Mouse (Mus musculus) spleen, postnatal 36 days (tissue): Measurements from ENCODE around the gene Relt.
"Not testable (repeated sequence)": the region's sequence is repeated elsewhere in the genome, so short reads cannot be mapped to it uniquely, and the experiment has no call there.

ENCODE experiments used
- DNase-seq, 2 experiments: peaks; one replicate each; pipeline ENCODE4 v3.0.0; 2022; ENCODE audit warnings: low spot score in 2 of 2, mixed read lengths in 1 of 2

The Relt gene

DNA sequence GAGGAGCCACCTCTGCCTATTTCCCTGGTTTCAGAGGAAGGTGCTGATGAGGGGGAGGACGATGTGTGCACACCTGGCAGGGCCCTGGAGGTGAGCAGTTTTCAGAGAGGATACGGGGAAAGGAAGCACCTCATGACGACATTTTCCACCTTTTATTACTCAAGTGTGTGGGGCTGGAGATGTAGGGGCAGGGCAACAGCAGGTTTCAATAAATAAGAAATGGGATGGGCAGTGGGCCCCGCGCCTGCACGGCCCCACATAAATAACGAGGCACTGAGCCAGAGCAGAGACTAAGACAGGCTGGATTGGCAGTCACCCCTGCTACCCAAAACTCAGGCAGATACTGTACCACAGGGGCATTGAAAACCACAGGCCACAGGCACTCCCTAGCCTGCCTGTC is 17.2 kb downstream of the Relt start:
- not testable (repeated sequence) for DNase-seq

DNA sequence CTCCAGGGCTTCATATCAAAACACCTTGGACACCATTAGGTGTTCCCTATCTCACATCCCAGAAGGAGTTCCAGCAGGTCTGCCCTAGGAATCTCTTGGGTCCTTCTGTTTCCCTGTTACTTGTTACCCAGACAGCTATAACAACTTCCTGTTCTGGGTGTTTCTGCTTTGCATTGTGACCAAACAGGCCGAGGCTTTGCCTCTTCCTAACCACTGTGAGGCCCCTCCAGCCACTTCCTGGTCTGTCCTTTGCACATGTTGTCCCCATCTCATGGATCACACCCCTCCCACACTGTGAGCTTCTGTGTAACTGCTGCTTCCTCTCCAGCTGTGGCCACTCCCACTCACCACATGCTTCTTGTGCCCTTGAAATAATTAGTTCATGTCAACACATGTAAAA is 17.8 kb downstream of the Relt start:
- DNase-seq: peak; percentile 78 to 81

DNA sequence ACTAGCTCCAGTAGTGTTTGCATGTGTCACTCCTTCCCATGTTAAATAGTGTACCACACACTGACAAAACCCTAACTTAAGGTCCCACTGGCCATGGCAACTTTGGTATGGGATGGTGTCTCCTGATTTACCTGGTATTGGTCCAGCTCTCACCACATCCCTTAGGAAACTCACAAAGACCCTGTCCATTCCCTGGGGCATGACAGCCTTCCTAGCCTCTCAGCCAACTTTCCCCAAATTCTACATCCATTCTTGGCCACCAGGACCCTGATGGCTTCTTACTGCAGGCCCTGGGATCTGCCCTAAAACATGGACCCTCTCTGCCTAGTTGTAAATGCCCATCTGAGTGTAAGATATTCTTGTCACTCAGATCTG is 18.2 kb downstream of the Relt start:
- DNase-seq: no peak

DNA sequence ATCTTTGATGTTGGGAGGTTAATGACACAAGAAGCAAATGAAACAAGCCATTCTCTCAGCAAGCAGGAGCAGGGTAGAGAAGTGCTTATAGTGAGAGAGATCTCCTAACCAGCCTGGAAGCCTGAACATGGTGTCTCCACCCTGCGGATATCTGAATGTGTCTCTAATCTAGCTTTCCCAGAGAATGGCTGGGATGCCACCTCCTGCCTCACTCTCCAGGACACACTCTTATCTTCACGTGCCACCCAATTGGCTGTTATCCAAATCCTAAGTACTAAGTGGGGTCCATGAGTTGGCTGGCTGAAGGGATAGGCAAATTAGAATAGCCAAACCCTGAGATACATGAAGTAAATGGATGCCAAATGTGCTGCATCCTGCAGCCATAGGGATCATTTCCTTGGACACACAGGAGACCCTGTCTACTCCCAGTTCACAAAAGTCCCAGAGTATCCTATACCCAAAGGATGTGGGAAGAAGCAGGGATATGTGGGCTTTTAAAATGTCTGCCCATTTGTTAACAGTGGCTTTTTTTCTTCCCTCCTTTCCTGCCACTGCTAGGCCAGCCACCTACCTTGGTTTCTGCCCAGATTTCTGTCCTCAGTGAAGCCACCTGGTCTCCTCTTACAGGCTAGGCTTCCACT is 18.7 kb downstream of the Relt start:
- DNase-seq: peak; percentile 69 to 84

DNA sequence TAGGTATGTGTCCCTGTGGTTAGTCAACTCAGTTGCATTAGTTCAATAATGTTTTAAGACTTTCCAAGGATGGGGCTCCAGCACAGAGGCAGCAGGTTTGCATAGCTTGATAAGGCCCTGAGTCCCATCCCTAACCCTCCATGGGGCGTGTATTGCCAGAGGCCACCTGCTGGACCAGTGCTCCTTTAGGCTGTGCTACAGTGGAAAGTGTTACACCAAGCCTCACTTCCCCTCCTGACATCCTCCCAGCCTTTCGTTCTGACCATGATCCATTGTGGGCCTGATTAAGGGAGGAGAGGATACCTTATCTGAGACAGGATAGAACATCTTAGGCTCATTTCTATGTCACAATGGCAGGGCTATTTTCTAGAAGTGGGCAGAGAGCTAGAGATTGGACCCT is 19.4 kb downstream of the Relt start:
- DNase-seq: peak in 1 of 2 experiments; percentile 54

DNA sequence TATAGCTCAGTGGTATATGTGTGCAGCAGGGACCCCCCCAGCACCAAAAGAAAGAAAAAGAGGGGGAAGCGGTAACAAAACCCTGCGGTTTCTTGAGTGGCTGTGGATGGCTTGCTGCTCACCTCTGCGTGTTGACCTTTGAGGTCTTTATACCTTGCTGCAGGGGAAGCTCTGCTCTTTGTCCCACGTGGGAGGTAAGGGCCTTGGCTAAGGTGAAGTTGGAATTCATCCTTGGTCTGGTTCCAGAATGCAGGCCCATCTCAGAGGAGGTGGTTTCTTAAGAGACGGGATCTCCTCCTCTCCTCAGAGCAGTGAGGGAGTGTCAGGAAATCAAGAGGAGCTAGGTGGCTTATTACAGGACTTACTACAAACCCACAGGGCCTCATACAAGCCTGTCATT is 21.1 kb downstream of the Relt start:
- DNase-seq: no peak

DNA sequence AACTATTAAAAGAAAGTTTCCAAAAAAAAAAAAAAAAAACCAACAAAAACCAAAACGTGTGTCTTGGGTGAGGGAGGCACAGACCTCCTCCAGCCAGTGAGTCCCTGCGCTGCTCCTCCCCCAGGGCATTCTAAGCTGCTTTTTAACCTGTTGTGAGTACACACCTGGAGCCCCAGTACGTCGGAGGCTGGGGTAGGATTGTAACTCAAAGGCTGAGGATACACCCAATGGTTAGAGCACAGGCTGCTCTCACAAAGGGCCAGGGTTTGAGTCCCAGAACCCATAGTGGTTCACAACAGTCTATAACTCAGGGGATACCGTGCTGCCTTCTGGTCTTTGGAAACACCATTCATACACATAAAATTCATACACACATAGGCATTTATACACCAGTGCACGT is 21.6 kb downstream of the Relt start:
- no peak for DNase-seq

DNA sequence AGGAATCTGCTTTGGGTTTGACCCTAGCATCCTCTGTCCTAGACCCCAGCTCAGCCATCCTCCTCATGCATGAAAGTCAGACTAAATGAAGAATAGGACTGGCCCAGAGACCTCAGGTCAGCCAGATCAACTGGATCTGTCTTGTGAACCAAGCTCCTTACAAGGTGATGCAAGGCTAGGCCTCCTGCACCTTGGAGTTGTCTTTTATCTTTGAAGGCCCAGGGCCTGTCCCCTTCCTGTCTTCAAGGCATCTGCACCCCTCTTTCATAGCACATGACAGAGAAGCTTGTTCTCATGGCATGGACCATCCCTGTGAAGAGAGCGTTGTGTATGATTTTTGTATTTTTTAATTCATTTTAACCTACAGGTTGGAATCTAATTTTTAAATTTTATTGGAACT is 22.3 kb downstream of the Relt start:
- DNase-seq: no peak

DNA sequence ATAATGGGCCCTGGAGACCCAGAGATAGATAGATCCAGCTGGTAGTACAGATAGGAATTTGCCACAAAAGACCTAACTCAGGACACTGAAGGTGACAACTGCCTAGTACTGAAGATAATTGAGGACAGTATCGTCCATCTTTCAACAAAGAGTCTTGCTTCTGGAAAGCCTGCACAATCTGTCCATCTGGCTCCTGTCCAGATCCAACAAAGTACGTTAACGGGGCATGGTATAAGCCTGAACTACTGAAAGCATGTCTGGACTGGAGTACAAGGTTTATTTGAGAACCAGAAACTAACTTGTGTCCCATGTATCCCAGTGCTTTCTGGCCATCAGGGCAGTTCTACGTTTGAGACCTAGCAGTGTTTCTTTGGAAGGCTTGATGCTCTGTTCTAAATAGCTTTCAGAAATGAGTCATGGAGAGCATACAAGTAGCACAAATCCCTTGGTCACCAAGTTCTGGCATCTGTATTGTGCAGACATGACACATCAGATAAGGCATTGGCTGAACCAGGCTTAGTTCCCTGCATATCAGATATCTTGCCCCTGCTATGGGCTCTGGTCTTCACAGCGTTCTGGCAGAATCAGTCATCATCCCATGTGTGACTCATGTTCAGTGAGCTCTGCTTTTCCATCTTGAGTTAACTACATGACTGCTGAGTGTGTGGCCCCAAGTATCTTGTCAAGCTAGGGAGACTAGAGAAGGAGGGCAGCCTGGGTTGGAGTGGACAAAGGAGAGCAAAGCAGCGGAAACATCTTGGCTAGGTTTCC is 23.4 kb downstream of the Relt start:
- no peak for DNase-seq

DNA sequence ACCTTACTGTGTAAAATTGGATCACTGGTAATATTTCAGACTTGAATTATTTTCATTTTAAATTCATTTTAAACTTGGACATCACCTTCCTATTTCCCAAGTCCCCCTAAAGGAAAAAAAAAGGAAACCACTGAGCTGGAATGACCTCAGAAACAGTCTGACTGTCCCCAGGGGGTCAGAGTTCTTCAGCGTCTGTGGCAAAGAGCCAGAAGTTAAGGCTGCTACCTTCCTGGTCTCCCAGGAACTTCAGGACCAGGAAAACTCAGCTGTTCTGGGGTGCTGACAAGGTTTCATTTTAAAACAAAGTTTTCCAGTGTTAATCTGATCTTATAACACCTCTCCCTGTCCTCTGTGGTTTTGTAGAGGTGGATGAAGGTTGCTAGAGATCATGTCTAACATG is 25.5 kb downstream of the Relt start:
- no peak for DNase-seq

DNA sequence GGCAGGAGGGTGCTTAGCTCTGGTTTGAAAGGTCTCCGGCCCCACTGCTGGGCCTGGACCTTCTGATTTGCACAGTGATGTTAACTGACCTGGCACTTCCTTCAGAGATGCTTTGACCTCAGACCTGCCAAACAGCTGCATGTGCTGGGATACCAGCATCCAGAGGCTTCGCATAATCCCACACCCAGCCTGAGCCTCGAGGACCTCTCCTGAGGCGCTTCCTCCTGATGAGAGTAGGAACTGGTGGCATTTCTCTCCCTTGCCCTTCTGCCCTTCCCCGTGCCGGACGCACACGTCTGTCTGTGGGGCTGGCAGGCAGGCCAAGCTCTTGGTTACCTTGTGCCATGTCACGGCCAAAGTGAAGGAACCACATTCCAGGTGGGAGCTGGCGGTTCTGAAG is 26.6 kb downstream of the Relt start:
- DNase-seq: no peak

DNA sequence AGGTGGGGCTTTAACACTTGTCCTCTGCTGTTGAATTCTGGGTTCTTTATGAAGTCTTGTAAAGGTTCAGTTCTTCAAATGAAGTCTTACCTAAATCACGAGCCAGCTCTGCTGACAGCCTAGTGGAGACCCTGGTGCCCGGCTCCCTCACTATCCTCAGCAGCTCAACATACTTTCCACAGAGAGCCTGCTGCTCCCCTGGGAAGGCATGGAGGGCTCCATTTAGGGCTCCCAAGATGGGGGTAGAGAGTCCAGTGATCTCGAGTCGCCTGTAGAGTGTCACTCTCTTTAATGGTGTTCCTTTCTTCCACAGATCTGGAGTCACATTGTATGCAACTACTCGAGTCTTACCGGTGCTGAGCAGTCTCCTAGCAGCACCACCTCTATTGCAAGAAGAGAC is 27.5 kb downstream of the Relt start:
- no peak for DNase-seq

DNA sequence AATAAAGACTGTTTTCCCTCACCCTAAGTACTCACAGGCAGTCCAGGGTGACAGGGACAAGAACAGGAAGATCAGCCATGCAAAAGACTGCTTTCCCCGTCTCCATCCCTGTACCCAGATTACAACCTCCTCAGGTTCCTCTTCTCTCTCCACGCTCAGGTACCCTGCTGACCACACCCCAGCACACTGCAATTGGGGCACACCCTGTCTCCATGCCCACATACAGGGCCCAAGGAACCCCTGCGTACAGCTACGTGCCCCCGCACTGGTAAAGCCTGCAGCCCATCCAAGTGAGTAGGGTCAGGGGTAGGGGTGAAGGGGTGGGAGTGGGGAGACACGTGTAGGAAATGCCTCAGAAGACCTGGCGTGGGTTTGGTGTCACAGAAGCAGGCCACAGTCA is 28.1 kb downstream of the Relt start:
- DNase-seq: peak; percentile 58 to 66

DNA sequence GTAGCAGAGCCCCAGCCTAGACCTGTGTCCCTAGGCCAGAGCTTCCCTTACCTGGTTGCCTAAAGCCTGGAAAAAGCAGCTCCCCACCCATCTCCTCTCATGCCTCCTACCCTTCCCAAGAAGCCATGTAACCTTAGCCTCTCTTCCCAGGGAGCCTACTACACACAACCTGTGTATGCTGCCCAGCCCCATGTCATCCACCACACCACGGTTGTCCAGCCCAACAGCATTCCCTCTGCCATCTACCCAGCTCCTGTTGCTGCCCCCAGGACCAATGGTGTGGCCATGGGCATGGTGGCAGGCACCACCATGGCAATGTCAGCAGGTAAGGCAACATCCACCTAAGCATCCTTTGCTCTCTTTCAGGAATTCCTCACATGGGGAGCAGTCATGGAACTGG is 29.4 kb downstream of the Relt start:
- no peak for DNase-seq

DNA sequence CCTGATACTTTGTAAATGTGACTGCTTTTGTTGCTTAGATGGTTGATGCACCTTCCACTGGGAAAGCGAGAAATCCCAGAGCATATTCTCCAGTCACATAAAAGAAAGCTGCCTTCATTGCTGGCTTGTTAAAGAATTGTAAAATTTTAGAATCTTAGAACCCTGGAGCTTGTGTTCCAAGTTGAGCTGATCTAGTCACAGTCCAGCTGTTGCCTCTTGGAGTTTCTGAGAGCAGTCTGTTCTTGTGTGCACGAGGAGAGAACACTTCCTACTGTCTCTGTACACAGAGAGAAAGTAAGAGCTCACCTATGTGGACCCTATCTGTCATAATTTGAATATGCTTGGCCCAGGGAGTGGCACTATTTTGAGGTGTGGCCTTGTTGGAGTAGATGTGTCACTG is 34.7 kb downstream of the Relt start:
- no peak for DNase-seq

DNA sequence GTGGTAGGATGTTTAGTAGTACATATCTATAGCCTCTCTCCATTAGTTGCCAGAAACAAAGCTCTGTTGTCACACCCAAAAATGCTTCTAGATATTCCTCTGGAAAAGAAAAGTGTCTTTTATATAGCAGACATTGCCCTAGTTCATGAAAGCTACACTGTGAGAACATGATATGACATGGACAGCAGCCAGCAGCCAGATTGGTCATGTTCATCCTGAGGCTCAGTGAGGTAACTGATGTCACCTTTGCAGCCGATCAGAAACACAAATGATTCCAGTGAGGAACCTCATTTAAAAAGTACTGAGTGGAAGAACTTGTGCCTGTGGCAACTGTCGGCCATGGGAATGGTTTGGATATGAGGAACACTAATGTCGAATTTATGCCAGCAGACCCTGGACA is 38.6 kb downstream of the Relt start:
- no peak for DNase-seq

DNA sequence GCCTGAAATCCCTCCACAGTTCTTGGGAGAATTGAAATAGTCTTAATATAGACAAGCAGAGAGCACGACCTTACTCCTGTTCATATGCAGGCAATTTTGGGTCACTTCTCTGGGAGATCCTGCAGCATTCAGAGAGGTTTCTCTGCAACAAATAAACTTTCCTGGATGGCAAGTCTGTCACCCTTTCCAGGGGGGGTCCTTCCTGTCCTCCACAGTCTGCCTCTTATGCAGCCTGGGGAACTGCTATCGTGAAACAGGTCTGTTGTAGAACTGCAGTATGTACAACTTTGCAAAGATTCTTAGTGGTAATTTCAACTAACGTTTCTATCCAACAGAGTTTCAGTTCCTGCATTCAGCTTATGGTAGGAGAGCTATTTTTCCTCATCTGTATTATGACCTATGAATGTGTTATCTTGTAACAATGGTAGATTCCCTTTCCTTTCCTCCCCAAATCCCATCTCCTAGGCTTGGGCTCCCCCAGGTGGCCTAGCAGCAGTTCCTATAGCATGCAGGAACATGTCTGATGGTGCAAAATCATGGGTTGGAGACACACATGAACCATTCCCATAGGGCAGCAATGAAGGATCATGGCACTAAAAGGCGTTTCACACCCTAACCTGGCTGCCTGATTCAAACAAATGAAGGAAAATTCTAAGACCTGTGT is 44.7 kb downstream of the Relt start:
- no peak for DNase-seq

DNA sequence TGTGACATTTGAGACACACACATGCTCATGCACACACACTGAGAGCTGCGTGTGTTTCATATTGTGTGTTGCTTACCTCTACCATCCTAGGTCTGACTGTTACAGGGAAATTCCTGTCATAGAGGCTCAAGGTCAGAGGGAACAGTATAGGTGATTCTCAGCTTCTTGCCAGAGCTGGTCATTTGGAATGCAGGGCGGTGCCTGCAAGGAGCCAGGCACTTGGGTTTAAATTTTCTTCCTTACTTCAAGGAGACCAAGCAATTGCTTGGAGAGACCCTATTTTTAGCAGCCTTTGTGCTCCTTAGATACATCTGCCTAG is 45.8 kb downstream of the Relt start:
- no peak for DNase-seq

DNA sequence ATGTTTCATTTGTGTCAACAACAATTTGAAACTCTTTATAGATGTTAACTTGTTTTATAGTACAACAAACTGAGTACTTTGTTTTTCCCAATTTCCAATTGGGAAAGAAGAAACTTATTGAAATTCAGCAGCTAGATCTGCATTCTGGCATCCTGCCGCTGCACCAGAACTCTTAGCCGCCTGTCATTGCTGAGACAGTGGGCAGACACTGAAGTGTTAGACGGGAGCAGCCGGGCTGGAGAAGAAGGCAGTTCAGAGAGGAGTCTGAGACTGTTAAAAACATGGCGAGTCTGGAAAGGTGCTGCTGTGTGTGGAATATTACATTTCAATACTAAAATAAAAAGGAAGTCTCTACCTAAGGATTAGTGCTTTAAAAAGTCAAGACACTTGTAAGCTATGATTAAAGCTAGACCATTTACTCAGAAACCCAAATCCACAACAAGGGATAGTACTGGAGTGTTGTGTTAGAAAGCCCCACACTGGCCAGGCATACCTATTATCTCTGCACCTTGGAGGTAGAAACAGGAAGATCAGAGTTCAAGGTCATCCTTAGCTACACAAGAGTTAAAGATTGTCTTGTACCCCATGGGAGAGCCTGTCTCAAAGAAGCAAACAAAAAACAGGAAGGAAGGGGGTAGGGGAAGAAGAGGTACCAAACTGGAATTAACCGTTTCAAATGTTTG is 46.3 kb downstream of the Relt start:
- DNase-seq: no peak

DNA sequence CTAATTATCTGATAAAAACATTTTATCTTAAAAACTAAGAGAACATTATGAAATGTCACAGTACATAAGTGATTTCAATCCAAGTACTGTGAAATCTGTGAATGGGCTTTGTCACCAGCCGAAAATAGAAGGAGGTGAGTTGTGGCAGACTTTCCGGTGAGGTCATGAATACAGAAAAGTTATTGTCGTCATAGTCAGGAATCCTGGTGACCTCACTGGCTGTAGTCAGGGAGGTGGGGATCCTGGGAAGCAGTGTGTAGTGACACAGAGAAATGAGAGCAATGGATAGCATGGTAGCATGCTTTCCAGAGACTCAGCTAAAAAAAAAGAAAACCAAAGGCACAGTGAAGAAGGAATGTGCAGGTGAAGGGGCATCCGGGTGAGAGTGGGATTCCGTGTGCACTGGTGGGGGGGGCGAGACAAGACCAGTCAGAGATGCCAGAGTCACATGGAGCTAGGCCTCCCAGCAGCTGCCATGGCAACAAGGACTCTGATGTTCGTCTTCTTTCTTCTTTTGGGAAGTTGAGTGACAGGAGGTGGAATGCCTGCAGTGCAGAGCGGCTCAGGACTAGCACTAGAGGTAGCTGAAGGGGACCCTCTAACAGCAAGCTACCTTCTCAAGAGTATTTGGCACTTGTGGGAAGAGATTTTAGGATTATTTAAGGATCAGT is 47.2 kb downstream of the Relt start:
- no peak for DNase-seq

DNA sequence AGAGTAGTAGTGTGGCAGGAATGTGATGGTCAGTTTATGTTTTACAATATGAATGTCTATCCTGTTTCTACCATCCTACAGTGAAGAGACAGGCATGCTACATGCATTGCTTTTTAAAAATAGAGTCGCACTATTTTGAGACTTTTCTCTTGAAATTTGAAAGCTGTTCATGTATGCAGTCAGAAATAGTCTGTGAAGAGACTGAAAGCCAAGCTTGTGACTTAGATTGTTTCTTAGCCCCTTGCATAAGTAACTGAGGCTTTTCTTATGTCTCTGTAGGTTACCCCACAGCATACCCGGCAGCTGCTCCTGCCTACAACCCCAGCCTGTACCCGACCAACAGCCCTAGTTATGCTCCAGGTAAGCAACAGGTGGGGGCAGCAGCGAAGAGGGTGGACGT is 50.6 kb downstream of the Relt start:
- DNase-seq: no peak

DNA sequence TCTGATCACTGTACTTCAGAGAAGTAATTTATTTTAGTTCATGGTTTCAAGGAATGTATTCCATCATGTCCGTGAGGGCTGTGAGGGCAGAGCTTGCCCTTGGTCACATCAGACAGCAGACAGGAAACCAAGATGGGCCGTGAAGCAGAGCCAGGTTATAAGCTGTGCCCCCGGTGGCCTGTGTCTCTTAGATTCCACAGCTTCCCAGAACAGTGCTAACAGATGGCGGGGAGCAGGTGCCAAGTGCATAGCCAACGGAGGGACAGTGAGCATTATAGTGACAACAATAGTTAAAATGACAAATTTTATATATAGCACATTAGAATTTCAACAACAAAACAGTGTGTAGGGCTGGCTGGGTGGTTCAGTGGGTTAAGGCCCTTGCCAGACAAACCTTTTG is 51.3 kb downstream of the Relt start:
- DNase-seq: no peak
